Mouse (Mus musculus): ENCODE measurements around the gene Fa2h. TPM values are rescaled to one million over a fixed set of nuclear protein-coding genes. Genes with fewer than 3 reads are reported as not detected.

The Fa2h gene
- polyA plus RNA-seq, 1 experiment from 2014 or later: not detected

DNA sequence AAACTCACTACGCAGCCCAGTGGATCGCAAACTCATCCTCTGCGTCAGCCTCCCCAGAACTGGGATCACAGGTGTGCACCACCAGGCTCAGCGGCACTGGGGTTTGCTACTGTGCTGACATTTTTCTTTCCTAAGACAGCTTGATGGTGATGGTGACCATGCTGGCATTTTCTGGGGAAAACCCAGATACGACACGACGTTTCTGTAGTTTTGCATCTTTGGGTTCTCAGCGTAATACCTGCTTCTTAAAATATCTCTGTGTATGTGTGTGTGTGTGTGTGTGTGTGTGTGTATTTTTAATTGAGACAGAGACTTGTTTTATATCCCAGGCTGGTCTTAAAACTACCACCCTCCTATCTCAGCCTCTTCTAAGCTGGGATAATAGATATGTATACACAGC is 26.3 kb downstream of the Fa2h start:
- no peaks in the 10 kb centered on the region for H3K9me3 ChIP-seq (ENCODE audit: control insufficient read depth, low read length)
- no peak overlapping the region for H3K4me3 ChIP-seq (ENCODE audit: low read depth, low read length)
- ATAC-seq (ENCODE audit: insufficient read depth, low FRiP score, low TSS enrichment) (no peak), DNase-seq (ENCODE audit: low spot score) (no peak)
- H3K27ac ChIP-seq (ENCODE audit: low read depth, low read length): no peak overlapping the region
- no peak overlapping the region for H3K4me2 ChIP-seq (ENCODE audit: low read depth)
- H3K36me3 ChIP-seq (ENCODE audit: control insufficient read depth, insufficient read depth, low read length): no peaks in the 10 kb centered on the region
- no peaks in the 10 kb centered on the region for H3K4me1 ChIP-seq (ENCODE audit: control insufficient read depth, insufficient read depth, low read length)
- 85% methylated on average over 8 of the region's 8 CpGs for WGBS
- H3K9ac ChIP-seq (ENCODE audit: low read length): no peak overlapping the region
- no peaks in the 10 kb centered on the region for H3K27me3 ChIP-seq (ENCODE audit: control insufficient read depth, insufficient read depth, low read length)

DNA sequence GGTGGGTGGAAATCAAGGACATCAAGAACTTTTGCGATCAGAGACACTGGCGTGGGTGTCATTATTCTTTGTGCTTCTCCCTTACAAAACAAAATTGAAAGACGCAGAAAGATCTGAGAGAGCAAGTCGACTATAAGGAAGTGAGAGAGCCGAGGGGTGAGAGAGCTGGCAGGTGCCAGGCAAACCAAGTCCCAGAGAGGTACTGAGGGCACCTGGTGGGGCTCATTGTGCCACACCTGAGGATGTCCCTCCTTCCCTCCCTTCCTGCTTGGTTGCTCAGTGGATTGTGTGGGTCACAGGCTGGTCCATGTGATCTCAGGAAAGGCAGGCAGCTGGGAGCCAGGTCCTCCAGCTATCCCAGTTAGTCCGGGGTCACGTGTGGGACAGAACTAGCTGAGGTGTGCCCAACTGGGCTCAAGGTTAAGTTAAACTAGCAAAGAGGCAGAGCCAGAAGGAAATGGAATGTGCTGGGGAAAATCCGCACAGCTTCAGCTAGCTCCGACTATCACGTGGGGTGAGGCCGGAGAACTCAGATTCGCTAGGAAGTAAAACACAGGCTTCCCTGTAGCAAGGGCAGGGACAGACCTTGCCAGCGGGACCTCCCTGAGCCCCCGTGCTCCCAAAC is 26.9 kb downstream of the Fa2h start:
- ATAC-seq (ENCODE audit: insufficient read depth, low FRiP score, low TSS enrichment): no peak
- Histone ChIP-seq H3K36me3 (ENCODE audit: control insufficient read depth, insufficient read depth, low read length) (no peaks in the 10 kb centered on the region), H3K4me1 (ENCODE audit: control insufficient read depth, insufficient read depth, low read length) (no peaks in the 10 kb centered on the region), H3K9ac (ENCODE audit: low read length) (no peak overlapping the region), H3K9me3 (ENCODE audit: control insufficient read depth, low read length) (no peaks in the 10 kb centered on the region), H3K4me2 (ENCODE audit: low read depth) (no peak overlapping the region), H3K4me3 (ENCODE audit: low read depth, low read length) (no peak overlapping the region), H3K27ac (ENCODE audit: low read depth, low read length) (no peak overlapping the region), H3K27me3 (ENCODE audit: control insufficient read depth, insufficient read depth, low read length) (no peaks in the 10 kb centered on the region)
- DNase-seq (ENCODE audit: low spot score): no peak
- 48% methylated on average over 14 of the region's 14 CpGs for WGBS

DNA sequence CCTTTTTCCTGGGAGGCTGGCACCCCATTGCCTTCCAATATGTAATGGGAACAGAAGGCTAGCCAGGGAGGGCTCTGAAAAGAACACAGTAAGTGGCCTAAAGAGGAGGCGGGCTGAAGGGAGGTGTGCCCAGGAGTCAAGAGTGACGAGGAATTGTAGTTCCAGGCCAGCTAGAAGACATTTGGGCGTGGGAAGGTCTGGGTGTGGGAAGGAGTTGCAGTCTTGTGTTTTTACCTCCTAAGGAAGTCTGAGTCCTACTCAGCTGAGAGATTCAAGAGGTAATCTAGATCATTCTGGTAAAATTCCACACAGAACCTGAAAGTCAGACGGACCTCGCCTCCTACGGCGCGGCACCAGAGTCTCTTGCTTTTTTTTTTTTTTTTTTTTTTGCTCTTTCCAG is 30.1 kb downstream of the Fa2h start:
- H3K4me3 ChIP-seq (ENCODE audit: low read depth, low read length): no peak overlapping the region
- H3K4me1 ChIP-seq (ENCODE audit: control insufficient read depth, insufficient read depth, low read length): no peaks in the 10 kb centered on the region
- no peak overlapping the region for H3K27ac ChIP-seq (ENCODE audit: low read depth, low read length)
- no peaks in the 10 kb centered on the region for H3K9me3 ChIP-seq (ENCODE audit: control insufficient read depth, low read length)
- H3K9ac ChIP-seq (ENCODE audit: low read length): no peak overlapping the region
- H3K27me3 ChIP-seq (ENCODE audit: control insufficient read depth, insufficient read depth, low read length): no peaks in the 10 kb centered on the region
- no peak for ATAC-seq (ENCODE audit: insufficient read depth, low FRiP score, low TSS enrichment)
- H3K36me3 ChIP-seq (ENCODE audit: control insufficient read depth, insufficient read depth, low read length): no peaks in the 10 kb centered on the region
- WGBS: 85% methylated on average over 8 of the region's 8 CpGs
- H3K4me2 ChIP-seq (ENCODE audit: low read depth): no peak overlapping the region
- DNase-seq (ENCODE audit: low spot score): no peak

DNA sequence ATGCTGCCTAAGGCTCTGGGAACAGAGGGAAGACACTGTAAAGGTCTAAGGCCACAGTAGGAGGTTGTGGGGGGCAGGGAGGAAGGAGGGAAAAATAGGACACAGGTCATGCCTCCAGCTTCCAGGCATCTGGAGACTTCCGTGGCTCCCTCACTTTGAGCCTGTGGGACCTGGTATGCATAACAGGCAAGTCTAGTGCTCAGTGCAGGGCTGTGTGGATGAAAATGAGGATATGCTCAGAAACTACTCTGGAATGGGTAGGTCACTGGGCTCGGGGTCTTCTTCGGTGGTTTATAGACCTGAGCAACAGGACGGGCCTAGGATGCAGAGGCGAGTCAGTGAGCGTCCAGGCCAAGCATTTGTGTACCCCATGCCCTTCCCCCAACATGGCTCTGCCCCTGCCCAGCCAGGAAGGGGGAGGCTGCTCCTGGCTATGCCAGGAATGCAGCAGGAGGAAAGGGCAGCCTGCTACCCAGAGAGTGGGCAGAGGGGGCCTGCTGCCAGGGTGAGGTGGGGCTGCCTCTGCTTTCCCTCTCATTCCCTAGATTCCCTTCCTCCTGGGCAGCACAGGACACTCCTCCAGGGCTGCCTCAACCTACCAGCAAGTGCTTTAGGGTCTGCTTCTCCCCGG is 32.9 kb downstream of the Fa2h start:
- no peaks in the 10 kb centered on the region for H3K4me1 ChIP-seq (ENCODE audit: control insufficient read depth, insufficient read depth, low read length)
- no peak overlapping the region for H3K9ac ChIP-seq (ENCODE audit: low read length)
- no peaks in the 10 kb centered on the region for H3K36me3 ChIP-seq (ENCODE audit: control insufficient read depth, insufficient read depth, low read length)
- H3K27me3 ChIP-seq (ENCODE audit: control insufficient read depth, insufficient read depth, low read length): no peaks in the 10 kb centered on the region
- H3K9me3 ChIP-seq (ENCODE audit: control insufficient read depth, low read length): no peaks in the 10 kb centered on the region
- no peak overlapping the region for H3K4me3 ChIP-seq (ENCODE audit: low read depth, low read length)
- no peak overlapping the region for H3K4me2 ChIP-seq (ENCODE audit: low read depth)
- ATAC-seq (ENCODE audit: insufficient read depth, low FRiP score, low TSS enrichment) (no peak), DNase-seq (ENCODE audit: low spot score) (no peak)
- no peak overlapping the region for H3K27ac ChIP-seq (ENCODE audit: low read depth, low read length)
- WGBS: 66% methylated on average over 7 of the region's 7 CpGs

DNA sequence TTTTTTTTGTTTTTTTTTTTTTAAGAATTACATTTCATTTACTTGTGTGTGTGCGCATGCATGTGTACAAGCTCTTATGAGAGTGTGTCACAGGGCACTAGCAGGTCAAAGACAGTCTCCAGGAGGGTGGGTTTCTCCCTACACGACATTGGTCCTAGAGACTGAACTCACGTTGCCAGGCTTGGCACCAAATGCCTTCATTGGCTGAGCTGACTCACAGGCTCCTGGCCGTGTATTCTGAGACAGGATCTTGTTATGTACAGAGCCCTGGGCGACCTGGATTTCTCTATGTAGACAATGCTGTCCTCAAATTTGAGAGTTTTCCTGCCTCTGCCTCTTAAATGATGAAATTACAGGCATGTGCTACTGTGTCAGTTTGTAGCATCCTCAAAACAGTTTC is 33.7 kb downstream of the Fa2h start:
- DNase-seq (ENCODE audit: low spot score) (no peak), ATAC-seq (ENCODE audit: insufficient read depth, low FRiP score, low TSS enrichment) (no peak)
- H3K27me3 ChIP-seq (ENCODE audit: control insufficient read depth, insufficient read depth, low read length): no peaks in the 10 kb centered on the region
- H3K4me1 ChIP-seq (ENCODE audit: control insufficient read depth, insufficient read depth, low read length): no peaks in the 10 kb centered on the region
- WGBS: 65% methylated on average over 5 of the region's 5 CpGs
- H3K9ac ChIP-seq (ENCODE audit: low read length): no peak overlapping the region
- no peak overlapping the region for H3K27ac ChIP-seq (ENCODE audit: low read depth, low read length)
- no peaks in the 10 kb centered on the region for H3K36me3 ChIP-seq (ENCODE audit: control insufficient read depth, insufficient read depth, low read length)
- H3K9me3 ChIP-seq (ENCODE audit: control insufficient read depth, low read length): no peaks in the 10 kb centered on the region
- no peak overlapping the region for H3K4me2 ChIP-seq (ENCODE audit: low read depth)
- H3K4me3 ChIP-seq (ENCODE audit: low read depth, low read length): no peak overlapping the region

DNA sequence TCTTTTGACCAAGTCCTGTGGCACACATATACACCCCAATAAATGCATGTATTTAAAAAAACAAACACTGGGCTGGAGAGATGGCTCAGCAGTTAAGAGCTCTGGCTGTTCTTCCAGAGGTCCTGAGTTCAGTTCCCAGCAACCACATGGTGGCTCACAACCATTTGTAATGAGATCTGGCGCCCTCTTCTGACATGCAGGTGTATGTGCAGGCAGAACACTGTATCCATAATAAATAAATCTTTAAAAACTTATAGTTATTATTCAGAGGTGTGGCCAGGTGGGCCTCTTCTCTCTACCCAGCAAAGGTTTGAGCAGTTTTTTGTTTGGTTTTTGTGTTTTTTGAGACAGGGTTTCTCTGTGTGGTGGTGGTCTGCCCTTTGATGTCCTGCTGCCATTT is 34.7 kb downstream of the Fa2h start:
- no peak overlapping the region for H3K4me2 ChIP-seq (ENCODE audit: low read depth)
- no peak overlapping the region for H3K27ac ChIP-seq (ENCODE audit: low read depth, low read length)
- DNase-seq (ENCODE audit: low spot score) (no peak), ATAC-seq (ENCODE audit: insufficient read depth, low FRiP score, low TSS enrichment) (no peak)
- H3K4me1 ChIP-seq (ENCODE audit: control insufficient read depth, insufficient read depth, low read length): no peaks in the 10 kb centered on the region
- no peaks in the 10 kb centered on the region for H3K27me3 ChIP-seq (ENCODE audit: control insufficient read depth, insufficient read depth, low read length)
- 76% methylated on average over 1 of the region's 1 CpGs for WGBS
- H3K4me3 ChIP-seq (ENCODE audit: low read depth, low read length): no peak overlapping the region
- no peaks in the 10 kb centered on the region for H3K36me3 ChIP-seq (ENCODE audit: control insufficient read depth, insufficient read depth, low read length)
- no peaks in the 10 kb centered on the region for H3K9me3 ChIP-seq (ENCODE audit: control insufficient read depth, low read length)
- no peak overlapping the region for H3K9ac ChIP-seq (ENCODE audit: low read length)

DNA sequence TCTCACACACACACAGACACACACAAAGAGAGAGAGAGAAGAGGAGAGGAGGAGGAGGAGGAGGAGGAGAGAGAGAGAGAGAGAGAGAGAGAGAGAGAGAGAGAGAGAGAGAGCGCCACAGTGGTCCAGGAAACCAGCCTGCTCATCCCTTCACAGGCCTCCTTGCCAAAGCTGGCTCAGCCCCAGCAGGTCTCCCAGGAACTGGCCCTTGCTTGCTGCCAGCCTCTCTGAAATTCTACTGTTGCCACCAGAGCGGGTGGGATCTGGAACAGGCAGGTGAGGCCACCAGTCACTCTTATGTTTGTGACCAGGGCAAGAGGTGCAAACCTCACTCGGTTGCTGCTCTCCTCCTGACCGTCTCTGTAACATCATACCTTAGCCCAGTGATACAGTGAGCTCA is 36.2 kb downstream of the Fa2h start:
- Histone ChIP-seq H3K4me1 (ENCODE audit: control insufficient read depth, insufficient read depth, low read length) (no peaks in the 10 kb centered on the region), H3K27me3 (ENCODE audit: control insufficient read depth, insufficient read depth, low read length) (no peaks in the 10 kb centered on the region), H3K36me3 (ENCODE audit: control insufficient read depth, insufficient read depth, low read length) (no peaks in the 10 kb centered on the region), H3K9me3 (ENCODE audit: control insufficient read depth, low read length) (no peaks in the 10 kb centered on the region), H3K27ac (ENCODE audit: low read depth, low read length) (no peak overlapping the region), H3K4me3 (ENCODE audit: low read depth, low read length) (no peak overlapping the region), H3K9ac (ENCODE audit: low read length) (no peak overlapping the region), H3K4me2 (ENCODE audit: low read depth) (no peak overlapping the region)
- 84% methylated on average over 4 of the region's 4 CpGs for WGBS
- DNase-seq (ENCODE audit: low spot score): no peak
- no peak for ATAC-seq (ENCODE audit: insufficient read depth, low FRiP score, low TSS enrichment)

DNA sequence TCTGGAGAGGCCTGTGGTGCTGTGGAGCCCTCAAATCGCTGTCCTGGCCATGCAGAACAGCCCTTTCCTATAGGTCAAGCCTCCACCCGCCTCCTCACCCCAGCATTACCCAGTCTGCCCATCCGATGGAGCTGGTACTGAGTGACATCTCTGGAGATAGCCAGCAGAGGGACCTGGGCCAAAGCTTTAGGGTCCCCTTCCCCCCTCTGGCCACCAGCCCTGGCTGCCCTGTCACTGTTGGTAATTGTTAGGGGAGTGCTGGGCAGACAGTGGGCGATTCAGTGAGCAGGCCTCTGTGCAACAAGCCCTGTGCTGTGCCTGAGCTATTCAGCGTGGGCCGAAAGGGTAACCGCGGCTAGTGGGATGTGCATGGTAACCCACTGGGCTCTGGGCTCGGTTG is 40.1 kb downstream of the Fa2h start:
- Histone ChIP-seq H3K9me3 (ENCODE audit: control insufficient read depth, low read length) (no peaks in the 10 kb centered on the region), H3K36me3 (ENCODE audit: control insufficient read depth, insufficient read depth, low read length) (no peaks in the 10 kb centered on the region), H3K4me3 (ENCODE audit: low read depth, low read length) (no peak overlapping the region), H3K4me1 (ENCODE audit: control insufficient read depth, insufficient read depth, low read length) (no peaks in the 10 kb centered on the region), H3K27ac (ENCODE audit: low read depth, low read length) (no peak overlapping the region), H3K9ac (ENCODE audit: low read length) (no peak overlapping the region), H3K4me2 (ENCODE audit: low read depth) (no peak overlapping the region), H3K27me3 (ENCODE audit: control insufficient read depth, insufficient read depth, low read length) (no peaks in the 10 kb centered on the region)
- ATAC-seq (ENCODE audit: insufficient read depth, low FRiP score, low TSS enrichment) (no peak), DNase-seq (ENCODE audit: low spot score) (no peak)
- 81% methylated on average over 9 of the region's 9 CpGs for whole genome bisulfite sequencing

DNA sequence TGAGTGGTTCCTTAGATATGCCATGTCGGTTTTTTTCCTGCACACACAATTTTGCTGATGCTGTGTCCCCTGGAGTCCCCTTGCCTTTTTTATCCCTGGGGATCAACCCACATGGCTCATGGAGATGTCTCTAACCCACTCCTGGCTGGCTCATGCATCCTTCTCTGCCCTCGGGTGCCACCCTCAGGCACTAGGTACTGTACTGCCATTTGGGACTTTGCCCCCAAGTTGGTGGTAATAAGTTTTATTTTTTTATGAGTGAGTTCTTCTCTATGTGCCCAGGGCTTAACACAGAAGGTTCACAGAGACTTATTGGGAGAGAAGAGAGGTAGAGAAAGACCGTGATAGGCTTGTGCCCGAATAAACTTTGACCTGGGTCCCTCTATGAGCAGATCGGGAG is 41.3 kb downstream of the Fa2h start:
- Histone ChIP-seq H3K4me1 (ENCODE audit: control insufficient read depth, insufficient read depth, low read length) (no peaks in the 10 kb centered on the region), H3K27me3 (ENCODE audit: control insufficient read depth, insufficient read depth, low read length) (no peaks in the 10 kb centered on the region), H3K36me3 (ENCODE audit: control insufficient read depth, insufficient read depth, low read length) (no peaks in the 10 kb centered on the region), H3K9me3 (ENCODE audit: control insufficient read depth, low read length) (no peaks in the 10 kb centered on the region), H3K9ac (ENCODE audit: low read length) (no peak overlapping the region), H3K27ac (ENCODE audit: low read depth, low read length) (no peak overlapping the region), H3K4me2 (ENCODE audit: low read depth) (no peak overlapping the region), H3K4me3 (ENCODE audit: low read depth, low read length) (no peak overlapping the region)
- WGBS: 84% methylated on average over 5 of the region's 5 CpGs
- DNase-seq (ENCODE audit: low spot score): no peak
- no peak for ATAC-seq (ENCODE audit: insufficient read depth, low FRiP score, low TSS enrichment)

Measured in neural tube, embryonic 11.5 days (tissue).